Mouse (Mus musculus) C2C12 (cell line): ENCODE results near the gene Ano6. TPM values are rescaled to one million over a fixed set of nuclear protein-coding genes. Genes with fewer than 3 reads are reported as not detected.
A peak's percentile ranks its signal among the peaks of the same experiment; 100 is the strongest.

Experiments
- H3K27me3 ChIP-seq: one replicate; pipeline ENCODE4 v1.6.1; 2011; ENCODE audit not compliant: control insufficient read depth, insufficient read depth, insufficient read length
- H3K36me3 ChIP-seq: one replicate; pipeline ENCODE4 v1.6.1; 2011; ENCODE audit not compliant: control insufficient read depth, insufficient read depth
- H3K4me3 ChIP-seq: one replicate; pipeline ENCODE4 v1.5.1; 2011; ENCODE audit warnings: mild to moderate bottlenecking, control low read depth; ENCODE audit not compliant: poor library complexity, insufficient read depth, severe bottlenecking
- H3K79me2 ChIP-seq: one replicate; pipeline ENCODE4 v1.6.1; 2011; ENCODE audit not compliant: control insufficient read depth, insufficient read depth
- H3K79me3 ChIP-seq: one replicate; pipeline ENCODE4 v1.6.1; 2011; ENCODE audit warnings: low read depth, control low read depth
- H3ac ChIP-seq: one replicate; pipeline ENCODE3; 2011; ENCODE audit warnings: low read depth; ENCODE audit not compliant: control insufficient read depth, insufficient read length
- CEBPB ChIP-seq: IDR thresholded peaks from one replicate; pipeline ENCODE4 v1.6.1; 2011; ENCODE audit warnings: low read depth, mild to moderate bottlenecking, control low read depth, moderate library complexity
- CTCF ChIP-seq: IDR thresholded peaks from one replicate; pipeline ENCODE4 v1.5.1; 2011; ENCODE audit not compliant: control insufficient read depth, insufficient read depth, insufficient read length
- FOSL1 ChIP-seq: IDR thresholded peaks from one replicate; pipeline ENCODE4 v1.8.0; 2011; ENCODE audit warnings: mild to moderate bottlenecking, low read length; ENCODE audit not compliant: poor library complexity, insufficient read depth, severe bottlenecking
- MAX ChIP-seq: IDR thresholded peaks from one replicate; pipeline ENCODE4 v1.6.1; 2011; ENCODE audit warnings: mild to moderate bottlenecking, control low read depth
- MYOD1 ChIP-seq: IDR thresholded peaks from one replicate; pipeline ENCODE4 v1.6.1; 2011; ENCODE audit warnings: low read depth; ENCODE audit not compliant: control insufficient read depth, insufficient read length
- MYOG ChIP-seq: IDR thresholded peaks from one replicate; pipeline ENCODE4 v1.6.1; 2011; ENCODE audit not compliant: control insufficient read depth, insufficient read length; ENCODE audit errors: extremely low read depth
- USF1 ChIP-seq: IDR thresholded peaks from one replicate; pipeline ENCODE4 v1.6.1; 2011; ENCODE audit warnings: low read depth, mild to moderate bottlenecking, control low read depth, moderate library complexity
- polyA plus RNA-seq: library from polyadenylated mRNA; unstranded; fragments of >200 nt; fragmentation: generic; extraction: Trizol; gene quantifications from one replicate; pipeline ENCODE4 v1.2.1, GENCODE M21; 2012; ENCODE audit warnings: missing spikeins

Ano6 gene
- polyA plus RNA-seq, 1 experiment: 73.2 TPM

DNA sequence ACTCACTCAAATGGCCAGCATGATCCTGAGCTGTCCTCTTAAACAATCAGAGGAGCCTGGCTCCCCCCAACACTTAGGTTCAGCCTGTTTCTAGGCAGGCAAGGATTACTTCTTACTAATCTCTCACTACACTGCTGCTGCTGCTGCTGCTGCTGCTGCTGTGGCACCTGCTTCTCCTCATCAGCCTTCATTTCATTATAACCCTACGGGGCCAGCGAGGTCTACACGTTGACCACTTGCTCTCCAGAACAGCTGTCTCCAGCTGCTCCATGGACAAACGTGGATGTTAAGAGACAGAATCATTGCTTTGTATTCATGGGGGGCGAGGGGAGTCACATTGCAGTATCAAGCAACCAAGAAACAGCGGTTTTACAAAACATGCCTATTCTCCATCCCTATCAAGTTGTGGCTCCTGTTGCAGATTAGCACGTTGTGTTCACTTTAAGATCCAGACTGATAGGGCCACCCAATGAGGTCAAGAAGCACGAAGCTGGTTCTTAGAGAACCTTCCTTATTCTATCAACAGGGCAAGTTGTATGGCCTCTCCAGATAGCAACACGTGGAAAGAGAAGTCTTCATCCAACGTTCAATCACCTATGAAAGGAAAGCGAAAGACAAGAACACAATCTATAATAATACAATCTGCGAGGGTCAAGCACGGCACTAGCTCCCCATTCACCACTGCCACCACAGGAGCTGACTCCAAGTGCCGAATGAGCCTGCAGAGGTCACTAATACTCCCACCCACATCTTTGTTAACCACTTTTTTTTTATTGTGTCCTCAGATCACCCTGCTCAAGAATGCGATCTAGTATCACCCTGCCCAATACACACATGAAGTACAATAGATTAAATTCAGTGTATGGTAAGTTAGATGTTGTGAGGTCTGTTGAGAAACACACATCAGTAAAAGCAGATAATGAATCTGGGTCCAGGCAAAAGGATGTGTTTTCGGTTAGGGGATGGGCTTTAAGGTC lies 43.4 kb upstream of the Ano6 start:
- no peaks in the 10 kb centered on the region for H3K79me3 ChIP-seq
- H3K79me2 ChIP-seq: no peaks in the 10 kb centered on the region
- H3K27me3 ChIP-seq: no peaks in the 10 kb centered on the region
- H3ac ChIP-seq: no peak overlapping the region
- no peak overlapping the region for H3K4me3 ChIP-seq
- H3K36me3 ChIP-seq: no peaks in the 10 kb centered on the region
- no peak for TF ChIP-seq CTCF
- no peak for TF ChIP-seq MYOG
- peak; percentile 58 for TF ChIP-seq MYOD1
- no peak for TF ChIP-seq FOSL1

DNA sequence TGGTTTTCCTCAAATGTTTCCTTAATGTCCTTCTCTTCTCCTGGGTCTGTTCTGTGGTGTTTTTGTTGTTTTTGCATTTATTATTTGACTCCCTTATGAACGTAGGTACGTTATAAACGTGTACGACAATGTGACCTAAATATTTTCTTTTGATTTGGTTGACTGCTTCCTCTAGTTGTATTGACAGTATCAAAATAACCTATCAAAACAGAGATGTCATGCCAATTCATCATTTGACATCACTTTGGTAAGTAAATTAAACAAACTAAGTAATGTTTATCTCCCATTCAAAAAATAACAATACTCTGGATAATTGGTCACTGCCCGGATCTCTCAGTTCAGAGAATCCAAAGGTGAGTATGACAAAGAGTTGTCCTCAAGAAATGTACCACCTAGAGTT lies 41.4 kb upstream of the Ano6 start:
- TF ChIP-seq MYOD1: no peak
- TF ChIP-seq CTCF: no peak
- no peak for TF ChIP-seq MAX
- no peak for TF ChIP-seq MYOG
- Histone ChIP-seq H3K79me3 (no peaks in the 10 kb centered on the region), H3K79me2 (no peaks in the 10 kb centered on the region), H3ac (no peak overlapping the region), H3K4me3 (no peak overlapping the region), H3K36me3 (no peaks in the 10 kb centered on the region), H3K27me3 (no peaks in the 10 kb centered on the region)

DNA sequence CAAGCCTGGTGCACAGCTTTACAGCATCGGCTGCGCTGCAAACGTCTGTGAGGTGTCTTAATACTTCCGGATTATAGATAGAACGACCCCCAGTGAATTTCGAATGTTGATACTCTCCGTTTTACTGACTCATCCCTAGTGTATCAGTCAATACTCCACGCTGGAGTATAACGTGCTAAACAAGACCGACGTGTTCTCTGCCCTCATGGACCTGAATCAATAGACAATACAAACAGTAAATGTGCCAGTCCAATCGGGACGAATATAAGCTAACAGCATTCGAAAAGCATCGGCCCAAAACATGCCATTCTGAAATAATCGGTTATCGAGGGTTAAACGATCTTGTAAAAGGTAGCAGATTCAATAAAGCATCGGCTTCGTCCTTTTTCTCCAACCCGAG lies 40.6 kb upstream of the Ano6 start:
- Histone ChIP-seq H3K79me3 (no peaks in the 10 kb centered on the region), H3ac (no peak overlapping the region), H3K4me3 (no peak overlapping the region), H3K79me2 (no peaks in the 10 kb centered on the region), H3K27me3 (no peaks in the 10 kb centered on the region), H3K36me3 (no peaks in the 10 kb centered on the region)
- TF ChIP-seq FOSL1: no peak
- no peak for TF ChIP-seq MYOG
- TF ChIP-seq USF1: no peak
- no peak for TF ChIP-seq CEBPB
- no peak for TF ChIP-seq CTCF
- no peak for TF ChIP-seq MYOD1
- no peak for TF ChIP-seq MAX

DNA sequence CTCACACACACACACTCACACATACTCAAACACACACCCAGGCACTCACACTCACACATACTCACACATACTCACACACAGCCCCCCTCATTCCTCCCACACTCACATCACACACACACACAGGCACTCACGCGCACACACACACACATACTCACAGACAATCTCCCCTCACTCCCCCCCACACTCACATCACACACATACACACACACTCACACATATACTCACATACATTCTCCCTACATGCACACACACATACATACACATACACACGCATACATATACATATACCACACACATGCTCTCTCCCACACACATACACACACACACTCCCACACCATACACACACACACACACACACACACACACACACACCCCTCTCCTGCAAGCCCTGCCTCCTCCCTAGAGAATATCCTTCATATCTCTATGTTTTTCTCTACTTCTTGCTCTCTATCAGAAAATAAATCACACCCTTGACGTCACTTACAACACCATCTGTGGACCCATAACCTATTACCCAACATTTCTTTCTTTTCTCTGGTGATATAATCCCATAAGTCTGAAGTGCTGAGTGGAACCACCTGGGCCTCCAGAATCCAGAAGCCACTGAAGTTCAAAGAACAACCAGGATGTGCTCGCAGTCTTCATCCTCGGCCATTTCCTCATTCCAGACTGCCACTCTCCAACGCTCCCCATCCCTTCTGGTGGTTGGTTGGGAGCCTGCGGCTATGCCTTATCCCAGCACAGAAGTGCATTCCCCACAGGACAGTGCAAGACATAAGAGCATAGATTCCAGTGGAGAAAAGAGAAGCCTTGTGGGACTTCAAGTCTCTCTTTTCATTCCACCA lies 38.6 kb upstream of the Ano6 start:
- no peaks in the 10 kb centered on the region for H3K79me2 ChIP-seq
- H3K27me3 ChIP-seq: no peaks in the 10 kb centered on the region
- no peaks in the 10 kb centered on the region for H3K79me3 ChIP-seq
- H3ac ChIP-seq: no peak overlapping the region
- no peak overlapping the region for H3K4me3 ChIP-seq
- no peaks in the 10 kb centered on the region for H3K36me3 ChIP-seq
- TF ChIP-seq CEBPB (no peak), MAX (no peak), USF1 (no peak), CTCF (no peak), MYOG (no peak), FOSL1 (no peak), MYOD1 (no peak)

DNA sequence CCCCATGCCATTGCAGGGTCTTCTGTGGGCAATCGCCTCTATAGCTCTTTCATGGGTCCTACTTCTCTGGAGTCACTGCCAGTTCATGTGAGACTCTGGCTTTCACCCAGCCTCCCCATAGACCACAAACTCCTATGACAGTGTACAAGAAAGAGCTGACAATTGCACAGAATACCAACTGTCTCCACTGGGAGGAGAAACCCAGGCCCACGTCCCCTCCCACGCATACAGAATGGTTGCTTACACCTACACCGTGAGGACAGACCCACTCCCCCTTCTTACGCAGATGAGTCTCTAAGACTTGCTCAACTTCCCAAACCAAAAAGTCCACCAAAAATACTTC lies 38.0 kb upstream of the Ano6 start:
- no peak overlapping the region for H3K4me3 ChIP-seq
- no peaks in the 10 kb centered on the region for H3K36me3 ChIP-seq
- no peaks in the 10 kb centered on the region for H3K27me3 ChIP-seq
- TF ChIP-seq USF1: no peak
- TF ChIP-seq CTCF: no peak
- TF ChIP-seq MYOG: no peak
- TF ChIP-seq FOSL1: no peak
- TF ChIP-seq CEBPB: no peak
- no peak for TF ChIP-seq MAX
- no peak for TF ChIP-seq MYOD1
- H3K79me2 ChIP-seq: no peaks in the 10 kb centered on the region
- H3ac ChIP-seq: no peak overlapping the region
- no peaks in the 10 kb centered on the region for H3K79me3 ChIP-seq
